Comparison of ENCODE assay signal across 24 mouse cellular contexts in genomic region chr11:103905506-103905905, GRCm38 (mm10). TPM values are rescaled to one million over a fixed set of nuclear protein-coding genes. Genes with fewer than 3 reads are reported as not detected.
DNase-seq lines count a peak whose midpoint lies in the region; ATAC-seq and TF ChIP-seq lines count a peak whose summit lies in the region.
"Had no signal": no experiment of that assay in that cellular context is flagged by ENCODE, and none has a peak within 500 bp of the region (broad histone marks: within the 10 kb centered on the region; RNA-seq: fewer than 3 reads in every experiment).

No protein-coding gene starts in this region.

- no peak for ATAC-seq in midbrain, embryonic 11.5 days (ENCODE audit: low FRiP score)
- ATAC-seq in midbrain, embryonic 15.5 days (replicated peaks), result no peak
- no peak for ATAC-seq in hindbrain, embryonic 12.5 days (ENCODE audit: low FRiP score)
- ATAC-seq: activated CD4-positive, CD25-positive, alpha-beta regulatory T cell, adult 4 months; forebrain, embryonic 13.5 days; hindbrain, postnatal 0 days; Patski had no signal

- no peaks in the 10 kb centered on the region for H3K36me3 ChIP-seq in midbrain, embryonic 11.5 days (ENCODE audit: control insufficient read depth, insufficient read depth, low read length)
- H3K36me3 ChIP-seq in midbrain, embryonic 15.5 days (replicated peaks), result no peaks in the 10 kb centered on the region
- 0 out of 2 replicates have a peak, but pooled peaks cover 7% of the 10 kb centered on the region for H3K36me3 ChIP-seq in hindbrain, embryonic 12.5 days

- no peak overlapping the region for H3K4me3 ChIP-seq in layer of hippocampus, adult 2 months
- no peak overlapping the region for H3K4me3 ChIP-seq in midbrain, embryonic 11.5 days (ENCODE audit: low read depth, low read length)
- H3K4me3 ChIP-seq in midbrain, embryonic 15.5 days, result no peak overlapping the region
- no peak overlapping the region for H3K4me3 ChIP-seq in hindbrain, embryonic 12.5 days
- H3K4me3 ChIP-seq: embryonic facial prominence, embryonic 13.5 days; forebrain, embryonic 13.5 days; gastrocnemius, adult 2 months; heart, embryonic 13.5 days; hindbrain, embryonic 13.5 days had no signal

- H3K27ac ChIP-seq in layer of hippocampus, adult 2 months, result peak overlapping the region; percentile 82
- H3K27ac ChIP-seq in midbrain, embryonic 11.5 days (ENCODE audit: low read depth, low read length), result peak overlapping the region; percentile 32; the same call in 1 of the 2 replicates
- H3K27ac ChIP-seq in midbrain, embryonic 15.5 days, result peak overlapping the region; percentile 36; the same call in 1 of the 2 replicates
- no peak overlapping the region for H3K27ac ChIP-seq in hindbrain, embryonic 12.5 days
- H3K27ac ChIP-seq: embryonic facial prominence, embryonic 13.5 days; gastrocnemius, adult 2 months; heart, embryonic 13.5 days; hindbrain, embryonic 13.5 days; hindbrain, postnatal 0 days had no signal

- peaks cover 8% of the 10 kb centered on the region for H3K4me1 ChIP-seq in midbrain, embryonic 11.5 days (ENCODE audit: control insufficient read depth, insufficient read depth, low read length)
- peaks cover 12% of the 10 kb centered on the region; the same call in 1 of the 2 replicates for H3K4me1 ChIP-seq in midbrain, embryonic 15.5 days
- H3K4me1 ChIP-seq in hindbrain, embryonic 12.5 days, result no peaks in the 10 kb centered on the region
- H3K4me1 ChIP-seq: forebrain, embryonic 13.5 days had no signal

- WGBS in midbrain, embryonic 11.5 days, result 85% methylated on average over 9 of the region's 9 CpGs
- 78% methylated on average over 9 of the region's 9 CpGs for WGBS in midbrain, embryonic 15.5 days
- 84% methylated on average over 9 of the region's 9 CpGs for WGBS in hindbrain, embryonic 12.5 days

- DNase-seq in layer of hippocampus, adult 2 months (ENCODE audit: low spot score in 2 of 2), result no peak
- no peak for DNase-seq in layer of hippocampus, adult 9-10 months (ENCODE audit: low spot score)
- peak; percentile 22 for DNase-seq in NIH3T3 (ENCODE audit: low read depth)
- no peak for DNase-seq in midbrain, embryonic 11.5 days (ENCODE audit: low spot score, missing footprints)
- DNase-seq in adrenal gland, adult 18-20 months (ENCODE audit: low spot score in 2 of 2), result no peak
- no peak for DNase-seq in cerebellum, postnatal 10 days
- DNase-seq: adrenal gland, adult 8-10 months; adrenal gland, postnatal 36 days; cerebellum, adult 11 months; cerebellum, adult 8-10 months; cerebellum, postnatal 25 days; gastrocnemius, adult 2 months; gastrocnemius, postnatal 25 days; heart, adult 11 months; heart, postnatal 36 days had no signal

- no peak overlapping the region for H3K4me2 ChIP-seq in midbrain, embryonic 11.5 days
- H3K4me2 ChIP-seq in midbrain, embryonic 15.5 days, result no peak overlapping the region
- no peak overlapping the region for H3K4me2 ChIP-seq in hindbrain, embryonic 12.5 days (replicated peaks)
- H3K4me2 ChIP-seq: embryonic facial prominence, embryonic 13.5 days; forebrain, embryonic 13.5 days; heart, embryonic 13.5 days; hindbrain, embryonic 13.5 days had no signal

- TF ChIP-seq CTCF in layer of hippocampus, adult 2 months (conservative IDR thresholded peaks at IDR 0.05), result no peak

- H3K27me3 ChIP-seq in midbrain, embryonic 11.5 days (ENCODE audit: control insufficient read depth, insufficient read depth, low read length), result no peaks in the 10 kb centered on the region
- H3K27me3 ChIP-seq in midbrain, embryonic 15.5 days (replicated peaks), result no peaks in the 10 kb centered on the region
- H3K27me3 ChIP-seq in hindbrain, embryonic 12.5 days, result no peaks in the 10 kb centered on the region
- H3K27me3 ChIP-seq: embryonic facial prominence, embryonic 13.5 days; forebrain, embryonic 13.5 days; heart, embryonic 13.5 days; hindbrain, embryonic 13.5 days; Patski had no signal

- no peaks in the 10 kb centered on the region for H3K9me3 ChIP-seq in midbrain, embryonic 11.5 days (ENCODE audit: control insufficient read depth, low read length)
- no peaks in the 10 kb centered on the region for H3K9me3 ChIP-seq in midbrain, embryonic 15.5 days
- H3K9me3 ChIP-seq in hindbrain, embryonic 12.5 days (replicated peaks), result no peaks in the 10 kb centered on the region
- H3K9me3 ChIP-seq: embryonic facial prominence, embryonic 13.5 days; forebrain, embryonic 13.5 days; heart, embryonic 13.5 days; hindbrain, embryonic 13.5 days had no signal

- no peak overlapping the region for H3K9ac ChIP-seq in midbrain, embryonic 11.5 days (ENCODE audit: low read length)
- H3K9ac ChIP-seq in midbrain, embryonic 15.5 days, result no peak overlapping the region
- H3K9ac ChIP-seq in hindbrain, embryonic 12.5 days, result no peak overlapping the region
- H3K9ac ChIP-seq: embryonic facial prominence, embryonic 13.5 days; forebrain, embryonic 13.5 days; heart, embryonic 13.5 days; hindbrain, embryonic 13.5 days had no signal

RNA-seq across cellular contexts. Expression of gene Nsf, which starts 48.4 kb away (rescaled TPM):
- 1,000 to 10,000 TPM; 1,134 to 1,252 TPM for total RNA-seq in layer of hippocampus, adult 2 months (2021)
- 59.1 and 65.4 TPM in 2 replicates for polyA plus RNA-seq in midbrain, embryonic 11.5 days (2014; fragmentation: Nextera tagmentation; extraction: Ambion mirVana)
- 203 and 209 TPM in 2 replicates for polyA plus RNA-seq in midbrain, embryonic 15.5 days (2015; fragmentation: Nextera tagmentation; extraction: Ambion mirVana)
- 100 to 1,000 TPM; 154 to 197 TPM for total RNA-seq in adrenal gland, adult 18-20 months (2021)
- polyA plus RNA-seq in hindbrain, embryonic 12.5 days (2016; fragmentation: Nextera tagmentation; extraction: Ambion mirVana), result 81.7 and 85.7 TPM in 2 replicates
